Mouse (Mus musculus) olfactory bulb, adult 2 months (tissue): Measurements from ENCODE around the gene Ctnnd2. TPM values are rescaled to one million over a fixed set of nuclear protein-coding genes. Genes with fewer than 3 reads are reported as not detected.
A peak's percentile ranks its signal among the peaks of the same experiment; 100 is the strongest.

ENCODE experiments used
- H3K27ac ChIP-seq: fragments of 200-500 bp; 2 replicates; pipeline ENCODE4 v1.5.1; 2012; ENCODE audit warnings: low read depth, low read length; ENCODE audit not compliant: insufficient read depth
- H3K4me1 ChIP-seq: fragments of 200-500 bp; 2 replicates; pipeline ENCODE4 v1.6.1; 2012; ENCODE audit warnings: low read length; ENCODE audit not compliant: control insufficient read depth, insufficient read depth
- H3K4me3 ChIP-seq: fragments of 200-500 bp; 2 replicates; pipeline ENCODE4 v1.5.1; 2012; ENCODE audit warnings: mild to moderate bottlenecking, low read depth, low read length, moderate library complexity; ENCODE audit not compliant: insufficient read depth
- CTCF ChIP-seq: fragments of 200-500 bp; IDR thresholded peaks from 2 replicates; pipeline ENCODE4 v1.5.1; 2012; ENCODE audit warnings: low read depth, mild to moderate bottlenecking, low read length, moderate library complexity; ENCODE audit not compliant: insufficient read depth
- POLR2A ChIP-seq: fragments of 200-500 bp; IDR thresholded peaks from 2 replicates; pipeline ENCODE4 v1.6.1; 2012; ENCODE audit warnings: mild to moderate bottlenecking, low read depth, low read length, moderate library complexity; ENCODE audit not compliant: insufficient read depth
- WGBS: fragments of 180-500 bp; shearing (Covaris S2); methylation state at CpG from one replicate; pipeline ENCODE4 v1.1.7; 2018; 5-methylcytosine and 5-hydroxymethylcytosine counted together
- polyA plus RNA-seq: library from polyadenylated mRNA; stranded (reverse); fragments of >200 nt; gene quantifications from 2 replicates; pipeline ENCODE4 v1.2.4, GENCODE M21; 2012; ENCODE audit warnings: low replicate concordance; ENCODE audit not compliant: missing spikeins, insufficient read depth, insufficient read length

Ctnnd2 gene
- polyA plus RNA-seq, 1 experiment = not detected

GRCm38 (mm10) chr15:30423146-30423545 is 250.8 kb downstream of the Ctnnd2 start:
- Histone ChIP-seq H3K4me3 (no peak overlapping the region), H3K27ac (no peak overlapping the region), H3K4me1 (no peaks in the 10 kb centered on the region)
- no peak for TF ChIP-seq POLR2A
- TF ChIP-seq CTCF = no peak
- 88% methylated on average over 5 of the region's 5 CpGs for WGBS

DNA sequence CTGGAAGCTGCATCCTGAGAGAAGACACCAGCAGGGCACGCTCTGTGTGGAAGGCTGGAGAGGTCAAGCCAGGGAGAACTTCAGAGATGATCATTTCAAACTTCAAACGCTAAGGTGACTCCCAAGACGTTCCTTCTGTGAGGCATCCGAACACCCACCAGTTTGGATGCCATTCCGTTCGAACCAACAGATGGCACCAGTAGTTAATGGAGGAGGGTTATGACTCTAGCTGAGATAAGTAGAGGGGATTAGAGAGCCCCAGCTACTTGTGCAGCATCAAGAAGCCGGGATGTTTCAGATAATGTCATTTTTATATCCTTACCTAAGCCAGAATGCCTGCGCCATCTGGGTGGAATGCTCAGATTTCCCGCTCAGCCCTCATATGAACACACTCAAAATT is 251.9 kb downstream of the Ctnnd2 start:
- Histone ChIP-seq H3K4me1 (no peaks in the 10 kb centered on the region), H3K27ac (no peak overlapping the region), H3K4me3 (no peak overlapping the region)
- WGBS = 47% methylated on average over 9 of the region's 9 CpGs
- TF ChIP-seq POLR2A (no peak), CTCF (no peak)

- no peak overlapping the region for H3K4me3 ChIP-seq
- WGBS = 35% methylated on average over 2 of the region's 2 CpGs
- H3K4me1 ChIP-seq = no peaks in the 10 kb centered on the region
- no peak for TF ChIP-seq POLR2A
- TF ChIP-seq CTCF = no peak
- H3K27ac ChIP-seq = no peak overlapping the region
Observed at GRCm38 (mm10) chr15:30427342-30427741, 254.9 kb downstream of the Ctnnd2 start.

GRCm38 (mm10) chr15:30439045-30439444 is 266.7 kb downstream of the Ctnnd2 start:
- H3K4me1 ChIP-seq = no peaks in the 10 kb centered on the region
- TF ChIP-seq CTCF (no peak), POLR2A (no peak)
- no peak overlapping the region for H3K27ac ChIP-seq
- H3K4me3 ChIP-seq = no peak overlapping the region
- 68% methylated on average over 5 of the region's 5 CpGs for WGBS

DNA sequence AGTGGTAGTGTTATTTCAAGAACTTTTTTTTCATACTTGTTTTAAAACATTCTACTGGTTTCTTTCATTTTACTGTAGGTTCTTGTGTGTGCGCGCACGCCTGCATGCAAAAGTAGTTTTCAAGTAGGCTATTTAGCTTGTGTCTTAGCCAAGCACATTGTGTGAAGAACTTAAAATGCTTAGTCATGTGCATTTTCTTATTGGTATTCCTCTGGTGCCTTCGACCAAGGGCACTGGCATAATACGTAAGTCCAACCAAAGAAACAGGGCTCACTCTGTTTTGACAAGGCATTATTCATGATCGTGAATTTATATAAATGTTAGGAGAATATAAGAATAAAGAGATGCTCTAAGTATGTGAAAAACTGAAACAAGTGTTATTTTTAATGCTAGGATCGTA is 278.4 kb downstream of the Ctnnd2 start:
- whole genome bisulfite sequencing = 77% methylated on average over 7 of the region's 7 CpGs
- no peak overlapping the region for H3K27ac ChIP-seq
- H3K4me1 ChIP-seq = peaks cover 4% of the 10 kb centered on the region; the same call in 1 of the 2 replicates
- no peak overlapping the region for H3K4me3 ChIP-seq
- TF ChIP-seq POLR2A (no peak), CTCF (no peak)

DNA sequence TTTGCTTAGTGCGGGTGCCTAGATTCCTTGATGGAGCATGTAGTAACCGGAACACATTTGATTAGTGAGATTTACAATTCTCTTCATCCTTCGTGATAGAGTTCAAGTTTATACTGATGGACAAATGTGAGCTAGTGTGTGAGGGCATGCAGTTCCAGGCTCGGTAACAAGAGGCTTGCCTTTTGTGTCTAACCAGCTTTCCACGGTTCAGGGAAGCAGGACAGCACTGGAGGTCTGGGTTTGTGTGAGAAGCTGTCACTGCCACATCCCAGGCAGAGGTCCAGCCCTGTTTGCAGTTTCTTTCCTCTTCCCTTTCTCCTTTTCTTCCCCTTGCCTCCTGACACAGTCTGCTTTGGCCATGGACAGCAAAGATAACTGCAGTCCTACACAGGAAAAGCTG is 279.5 kb downstream of the Ctnnd2 start:
- TF ChIP-seq CTCF = no peak
- no peak for TF ChIP-seq POLR2A
- 26% methylated on average over 5 of the region's 5 CpGs for WGBS
- Histone ChIP-seq H3K27ac (peak overlapping the region; percentile 14), H3K4me3 (no peak overlapping the region), H3K4me1 (peaks cover 4% of the 10 kb centered on the region; the same call in 1 of the 2 replicates)

DNA sequence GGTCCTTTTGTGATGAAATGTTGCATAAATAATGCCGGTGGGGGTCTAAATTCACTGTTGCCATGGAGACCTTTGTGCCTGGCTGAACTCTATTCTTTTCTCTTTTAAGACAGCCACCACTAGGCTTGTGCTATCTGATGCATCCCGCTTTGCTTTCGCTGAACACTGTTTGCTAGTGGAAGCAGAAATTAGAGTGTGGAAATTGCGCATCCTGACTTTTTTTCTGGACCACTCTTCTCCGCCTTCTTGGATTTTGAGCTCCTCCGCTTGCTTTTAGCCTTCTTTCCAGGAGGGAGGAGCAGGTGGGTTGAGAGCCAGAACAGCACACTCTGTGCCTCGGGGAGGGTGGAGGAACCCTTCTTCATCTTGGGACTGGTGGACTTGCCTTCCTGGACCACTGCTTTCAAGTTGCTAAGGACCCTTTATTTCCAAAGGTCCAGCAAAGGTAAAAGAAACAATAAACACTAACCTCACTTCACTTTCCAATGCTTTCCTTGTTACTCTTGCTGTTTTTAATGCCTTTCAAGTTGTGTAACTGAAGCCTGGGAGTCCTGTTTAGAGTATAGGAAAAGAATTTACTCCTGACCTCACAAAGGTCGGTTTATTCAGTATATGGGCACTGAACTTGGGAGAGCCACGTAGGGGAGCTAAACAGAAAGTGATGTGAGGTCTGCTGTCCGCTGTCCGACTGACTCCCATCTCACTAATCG is 285.3 kb downstream of the Ctnnd2 start:
- TF ChIP-seq POLR2A (no peak), CTCF (0 out of 2 replicates have a peak, but pooled peaks have one; percentile 14)
- H3K27ac ChIP-seq = peak overlapping the region; percentile 56
- peak overlapping the region; percentile 33 for H3K4me3 ChIP-seq
- peaks cover 4% of the 10 kb centered on the region for H3K4me1 ChIP-seq
- 24% methylated on average over 12 of the region's 12 CpGs for WGBS

DNA sequence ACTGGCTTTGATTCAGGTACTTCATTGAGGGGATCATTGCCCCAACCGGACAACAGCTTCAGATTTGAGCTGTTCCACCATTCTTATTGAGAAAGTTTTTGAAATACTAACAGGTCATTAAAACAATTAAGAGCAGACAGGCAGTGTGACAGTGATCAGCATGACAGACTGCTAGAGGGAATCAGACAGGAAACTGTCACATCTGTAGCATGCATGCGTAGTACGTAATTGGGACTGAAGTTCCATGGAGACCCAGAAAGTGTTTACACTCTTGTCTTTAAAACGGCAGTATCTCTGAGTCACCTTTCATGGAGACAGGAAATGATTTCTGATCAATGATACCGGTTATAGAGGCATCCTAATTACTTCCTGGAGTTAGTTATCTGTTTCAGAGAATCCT is 286.3 kb downstream of the Ctnnd2 start:
- TF ChIP-seq CTCF (no peak), POLR2A (no peak)
- no peak overlapping the region; the same call in 1 of the 2 replicates for H3K27ac ChIP-seq
- 48% methylated on average over 5 of the region's 5 CpGs for WGBS
- H3K4me1 ChIP-seq = peaks cover 4% of the 10 kb centered on the region
- H3K4me3 ChIP-seq = no peak overlapping the region

- 49% methylated on average over 9 of the region's 9 CpGs for WGBS
- Histone ChIP-seq H3K4me1 (peaks cover 2% of the 10 kb centered on the region; the same call in 1 of the 2 replicates), H3K4me3 (no peak overlapping the region), H3K27ac (no peak overlapping the region)
- TF ChIP-seq CTCF (no peak), POLR2A (no peak)
Observed at GRCm38 (mm10) chr15:30460341-30461125, 288.1 kb downstream of the Ctnnd2 start.
